Mouse (Mus musculus) left cerebral cortex, adult 2 months (tissue): ENCODE measurements around the gene Ttc8. TPM values are rescaled to one million over a fixed set of nuclear protein-coding genes. Genes with fewer than 3 reads are reported as not detected.
"Not testable (repeated sequence)": the region's sequence is repeated elsewhere in the genome, so short reads cannot be mapped to it uniquely, and the experiment has no call there.

Source experiments
- DNase-seq, 2 experiments: peaks; one replicate each; pipeline ENCODE4 v3.0.0; 2021 to 2022; ENCODE audit warnings: low spot score in 2 of 2, mixed read lengths in 1 of 2; ENCODE audit errors: extremely low spot score in 1 of 2
- H3K27ac ChIP-seq: fragments of 200-600 bp; 2 replicates; pipeline ENCODE4 v1.8.1; 2022
- H3K4me3 ChIP-seq: fragments of 200-600 bp; 2 replicates; pipeline ENCODE4 v1.8.1; 2022
- CTCF ChIP-seq: fragments of 200-600 bp; IDR thresholded peaks from 2 replicates; pipeline ENCODE4 v1.8.1; 2022; ENCODE audit warnings: antibody characterized with exemption, mild to moderate bottlenecking, moderate library complexity
- intact Hi-C: fragments of 180-260 bp; cut with DNase I; formaldehyde crosslinking; loops from one replicate; pipeline ENCODE4 v1.15.1; 2025
- total RNA-seq, 2 experiments: library from RNA; stranded (reverse); gene quantifications; 2 replicates each; pipeline ENCODE4 v1.2.3; 2021

Ttc8 gene
- total RNA-seq, 2 experiments from 2014 or later: 44.1 to 48.0 TPM

DNA sequence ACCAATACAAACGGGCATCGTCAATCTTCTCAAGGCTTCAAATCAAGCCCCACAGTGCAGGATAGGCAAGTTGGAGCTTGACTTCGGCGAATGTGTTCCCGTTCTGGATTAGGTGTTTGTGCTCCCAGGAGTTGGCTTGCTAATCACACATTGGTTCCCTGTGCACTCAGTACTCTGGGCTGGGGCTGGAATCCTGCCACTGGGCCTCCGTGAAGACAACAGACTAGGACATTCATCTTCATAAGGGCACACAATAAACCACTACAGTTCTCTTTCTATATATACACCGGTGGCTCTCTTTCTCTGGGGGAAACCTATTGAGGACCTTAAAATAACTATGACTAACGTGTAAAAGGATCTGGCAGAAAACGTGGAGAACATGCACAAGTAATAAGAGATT lies 10.3 kb upstream of the Ttc8 start:
- no peak for TF ChIP-seq CTCF
- no peak overlapping the region for H3K27ac ChIP-seq

DNA sequence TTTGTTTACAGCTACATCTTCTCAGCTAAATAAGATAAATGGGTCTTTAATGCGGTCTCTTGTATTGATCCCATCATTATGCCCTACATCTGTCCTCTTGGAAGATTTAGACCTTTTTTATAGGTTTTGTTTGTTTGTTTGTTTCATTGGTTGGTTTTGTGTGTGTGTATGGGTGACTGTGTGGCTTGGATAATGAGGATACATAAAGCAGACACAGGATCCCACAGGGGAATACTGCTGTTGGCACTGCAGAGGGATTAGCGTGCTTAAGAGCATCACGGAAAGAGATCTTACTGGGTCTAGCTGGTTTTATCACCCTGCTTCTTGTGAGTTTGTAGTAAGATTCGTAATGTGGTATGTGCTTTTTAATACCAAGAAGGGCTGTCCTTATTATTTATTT lies 10.8 kb downstream of the Ttc8 start:
- TF ChIP-seq CTCF: no peak
- no peak overlapping the region for H3K4me3 ChIP-seq
- no peak for DNase-seq
- no peak overlapping the region for H3K27ac ChIP-seq
- intact Hi-C loops: no loop called here

More for the DNA sequence above, 10.3 kb upstream of the Ttc8 start:
- DNase-seq: no peak
- intact Hi-C loops: no loop called here
- no peak overlapping the region for H3K4me3 ChIP-seq

DNA sequence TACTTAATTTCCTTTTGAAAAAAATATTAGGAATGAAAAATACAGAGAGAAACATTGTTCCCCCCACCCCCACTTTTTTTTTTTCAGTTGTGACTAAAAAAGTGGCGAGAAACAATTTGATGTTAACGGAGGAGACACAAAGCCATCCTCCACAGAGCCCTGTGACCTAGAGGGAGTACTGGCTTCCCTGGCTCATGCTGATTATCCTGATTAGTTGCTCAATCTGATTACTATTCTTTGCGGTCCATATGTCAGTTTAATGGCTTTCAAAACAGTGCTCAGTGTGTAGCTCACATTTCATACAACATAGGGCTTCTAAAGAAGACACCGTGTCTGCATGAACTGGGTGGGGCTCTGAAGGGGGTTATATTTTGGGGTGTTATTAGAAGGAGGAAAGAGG lies 12.1 kb downstream of the Ttc8 start:
- intact Hi-C loops: no loop called here
- DNase-seq: no peak
- no peak for TF ChIP-seq CTCF
- Histone ChIP-seq H3K4me3 (no peak overlapping the region), H3K27ac (no peak overlapping the region)

DNA sequence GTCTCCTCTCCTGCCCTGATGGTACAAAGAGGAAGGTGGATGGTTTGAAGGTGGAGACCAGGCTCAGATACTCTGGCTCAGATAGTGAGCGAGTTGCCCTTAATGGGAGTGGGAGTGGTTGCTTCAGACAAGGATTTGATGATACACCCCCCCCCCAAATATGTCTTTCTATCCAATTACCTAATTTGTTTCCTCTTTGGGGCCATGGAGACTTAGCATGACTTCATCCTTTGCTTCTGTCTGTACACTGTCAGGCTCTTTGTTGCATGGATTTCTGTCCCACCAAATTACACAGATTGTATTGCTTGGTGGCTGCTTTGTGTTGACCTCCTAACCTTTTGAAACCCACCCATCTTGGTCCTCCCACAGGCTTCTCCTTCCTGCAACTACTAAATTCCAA lies 12.5 kb downstream of the Ttc8 start:
- no peak for TF ChIP-seq CTCF
- intact Hi-C loops: no loop called here
- no peak overlapping the region for H3K4me3 ChIP-seq
- DNase-seq: no peak
- H3K27ac ChIP-seq: no peak overlapping the region

DNA sequence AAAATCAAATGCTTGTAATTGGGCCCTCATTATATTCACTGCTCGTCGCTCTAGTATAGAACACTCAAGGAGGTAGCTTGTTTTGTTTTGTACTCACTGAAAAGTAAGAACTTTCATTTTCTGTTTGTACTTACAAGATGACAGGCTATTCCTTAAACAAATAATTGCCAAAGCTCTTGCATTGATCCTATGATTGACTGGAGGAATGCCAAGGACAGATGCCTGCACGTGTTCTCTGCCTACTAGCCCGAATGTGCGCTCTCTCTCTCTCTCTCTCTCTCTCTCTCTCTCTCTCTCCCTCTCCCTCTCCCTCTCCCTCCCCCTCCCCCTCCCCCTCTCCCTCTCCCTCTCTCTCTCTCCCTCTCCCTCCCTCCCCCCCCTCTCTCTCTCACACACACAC lies 30.9 kb downstream of the Ttc8 start:
- intact Hi-C loops, H3K4me3 ChIP-seq, H3K27ac ChIP-seq, DNase-seq: not testable (repeated sequence)

DNA sequence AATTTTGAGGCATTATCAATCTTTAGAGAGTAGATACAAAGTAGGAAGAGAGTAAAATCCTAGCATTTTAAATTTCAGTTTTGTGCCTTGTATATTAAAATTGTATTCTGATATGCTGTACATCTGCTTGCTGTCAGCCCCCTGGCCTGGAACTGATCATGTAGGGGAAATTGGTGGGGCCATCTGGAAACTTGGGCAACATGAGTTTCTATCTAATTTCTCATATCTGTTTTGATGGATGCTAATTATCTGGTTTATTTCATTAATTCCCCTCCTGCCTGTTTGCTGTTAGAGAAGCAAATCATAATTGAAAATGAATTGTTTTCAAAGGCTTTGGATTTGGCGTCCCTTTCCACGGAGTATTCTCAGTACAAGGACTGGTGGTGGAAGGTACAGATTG lies 36.6 kb downstream of the Ttc8 start:
- H3K4me3 ChIP-seq: no peak overlapping the region
- no peak for TF ChIP-seq CTCF
- no peak for DNase-seq
- intact Hi-C loops: no loop called here
- H3K27ac ChIP-seq: no peak overlapping the region

DNA sequence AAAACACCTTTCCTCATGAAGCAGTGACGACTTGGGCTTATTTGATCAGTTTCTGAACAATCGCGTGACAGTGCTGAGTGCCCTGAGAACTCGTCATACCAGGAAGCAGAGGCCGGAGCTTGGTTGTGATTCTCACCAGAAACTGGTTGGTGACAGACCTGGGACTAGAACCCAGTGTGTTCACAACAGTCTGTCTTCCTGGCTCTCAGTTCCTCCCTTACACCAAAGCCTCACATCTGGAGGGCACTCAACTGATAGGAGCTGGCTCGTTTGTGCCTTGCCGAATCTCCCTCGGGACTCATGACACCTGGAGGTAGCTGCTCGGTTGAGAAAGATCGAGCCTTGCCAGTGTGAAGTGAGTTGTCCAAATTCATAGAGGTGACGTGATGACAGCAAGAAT lies 37.1 kb downstream of the Ttc8 start:
- no peak overlapping the region for H3K27ac ChIP-seq
- no peak for DNase-seq
- no peak overlapping the region for H3K4me3 ChIP-seq
- no peak for TF ChIP-seq CTCF
- intact Hi-C loops: no loop called here

DNA sequence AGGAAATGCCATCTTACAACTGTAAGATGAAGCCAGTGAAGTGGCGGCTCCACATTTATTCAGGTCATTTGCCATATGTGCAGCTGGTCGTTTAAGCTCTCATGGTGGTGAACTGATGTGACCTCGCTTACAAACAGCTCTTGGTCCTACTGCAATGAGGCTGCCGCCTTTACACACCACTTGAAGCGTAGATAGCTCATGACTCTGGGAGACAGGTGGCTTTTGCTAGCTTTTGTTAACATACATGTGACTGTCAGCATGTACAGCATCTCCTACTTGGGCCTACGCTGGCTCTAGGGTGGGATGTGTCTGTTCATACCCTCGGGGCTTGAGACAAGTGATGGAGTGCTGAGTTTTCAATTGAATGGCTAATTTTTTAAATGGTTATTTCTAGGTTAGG lies 40.6 kb downstream of the Ttc8 start:
- H3K27ac ChIP-seq: peak overlapping the region; percentile 45; the same call in 1 of the 2 replicates
- no peak for DNase-seq
- intact Hi-C loops: no loop called here

DNA sequence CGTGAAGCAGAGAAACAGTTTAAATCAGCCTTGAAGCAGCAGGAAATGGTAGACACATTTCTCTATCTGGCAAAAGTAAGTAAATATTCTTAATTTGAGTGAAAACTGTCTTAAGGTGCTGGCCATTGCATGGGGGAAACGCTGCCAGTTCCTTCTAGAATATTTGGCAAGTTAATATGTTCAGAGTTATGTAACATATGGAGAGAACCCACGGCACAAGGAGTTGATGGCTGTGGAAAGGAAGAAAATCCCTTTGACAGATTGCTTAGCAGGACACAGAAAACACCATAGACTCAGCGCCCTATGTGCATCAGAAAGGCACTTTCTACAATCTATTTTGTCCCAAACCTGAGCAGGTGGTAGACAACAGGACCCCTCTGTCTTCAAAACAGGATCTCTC lies 41.0 kb downstream of the Ttc8 start:
- TF ChIP-seq CTCF: no peak
- intact Hi-C loops: no loop called here

More for the DNA sequence above, 40.6 kb downstream of the Ttc8 start:
- H3K4me3 ChIP-seq: no peak overlapping the region
- TF ChIP-seq CTCF: no peak

DNA sequence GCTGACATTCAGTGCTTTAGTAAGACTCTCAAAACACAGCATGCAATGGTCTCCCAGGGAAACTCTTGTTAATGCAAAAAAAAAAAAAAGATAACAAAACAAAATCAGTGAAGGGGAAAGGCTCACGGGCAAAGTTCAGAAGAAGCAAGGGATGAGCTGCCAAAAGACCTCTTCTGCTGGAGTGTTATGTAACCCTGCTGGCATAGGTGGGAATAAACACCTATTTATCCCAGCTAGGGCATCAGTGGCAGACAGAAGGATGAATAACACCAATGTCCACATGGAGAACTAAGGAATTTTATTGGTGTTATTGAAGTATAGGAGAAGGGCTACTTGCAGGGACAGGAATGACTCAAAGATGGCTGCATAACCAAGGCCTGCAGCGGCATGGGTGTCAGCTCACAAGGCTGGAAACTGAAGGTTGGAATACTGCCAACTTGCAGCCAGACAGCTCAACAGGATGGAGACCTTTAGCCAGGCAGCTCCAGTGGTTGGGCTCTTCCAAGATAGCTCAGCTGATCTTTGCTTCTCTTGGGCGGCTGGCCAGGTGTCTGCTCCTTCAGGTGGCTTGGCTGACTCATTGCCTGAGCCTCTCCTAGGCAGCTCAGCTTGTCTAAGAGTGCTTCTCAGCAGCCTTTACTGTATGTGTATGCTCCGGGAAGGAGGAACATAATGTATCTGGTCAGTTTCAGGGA lies 45.2 kb downstream of the Ttc8 start:
- H3K27ac ChIP-seq: no peak overlapping the region
- intact Hi-C loops: no loop called here
- no peak for TF ChIP-seq CTCF
- no peak for DNase-seq
- H3K4me3 ChIP-seq: no peak overlapping the region

More for the DNA sequence above, 41.0 kb downstream of the Ttc8 start:
- Histone ChIP-seq H3K4me3 (no peak overlapping the region), H3K27ac (peak overlapping the region; percentile 45; the same call in 1 of the 2 replicates)
- no peak for DNase-seq

DNA sequence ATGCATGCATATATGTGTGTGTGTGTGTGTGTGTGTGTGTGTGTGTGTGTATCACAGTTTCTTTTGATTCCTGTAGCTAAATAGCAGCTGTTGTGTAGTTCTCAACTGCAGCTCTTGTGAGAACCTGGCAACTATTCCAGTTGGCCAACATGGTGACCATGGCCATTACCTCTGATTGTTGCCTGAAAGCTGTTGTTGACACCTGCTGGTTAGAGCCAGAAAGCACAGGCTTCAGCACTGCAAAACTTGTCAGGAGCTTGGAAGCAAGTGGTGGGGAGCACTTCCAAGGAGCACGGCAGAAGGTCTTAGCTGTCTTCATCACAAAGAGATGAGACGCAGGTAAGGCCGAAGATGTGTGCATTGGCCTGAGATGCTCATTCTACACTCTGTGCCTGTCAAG lies 51.9 kb downstream of the Ttc8 start:
- no peak for DNase-seq
- Histone ChIP-seq H3K4me3 (no peak overlapping the region), H3K27ac (no peak overlapping the region)
- intact Hi-C loops: no loop called here
- no peak for TF ChIP-seq CTCF

DNA sequence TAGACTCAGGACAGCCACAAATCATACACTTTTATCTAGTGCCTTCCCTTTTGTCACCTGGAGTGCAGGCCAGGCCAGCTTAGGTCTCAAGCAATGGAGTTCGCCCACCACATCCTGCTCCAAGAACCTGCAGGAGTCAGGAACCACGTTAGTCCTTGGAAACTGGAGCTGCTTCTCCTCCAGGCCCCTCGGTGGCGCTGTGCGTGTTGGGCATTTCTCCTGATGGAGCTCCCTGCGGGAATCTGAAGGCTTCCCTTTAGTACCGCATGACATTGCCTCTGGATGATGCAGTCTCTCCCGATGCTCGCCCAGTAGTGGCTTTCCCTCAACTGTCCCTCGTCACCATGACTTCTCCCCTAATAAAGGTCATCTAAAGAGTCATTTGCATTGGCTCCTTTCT lies 53.1 kb downstream of the Ttc8 start:
- no peak overlapping the region for H3K4me3 ChIP-seq
- no peak overlapping the region for H3K27ac ChIP-seq
- DNase-seq: no peak
- no peak for TF ChIP-seq CTCF
- intact Hi-C loops: no loop called here

DNA sequence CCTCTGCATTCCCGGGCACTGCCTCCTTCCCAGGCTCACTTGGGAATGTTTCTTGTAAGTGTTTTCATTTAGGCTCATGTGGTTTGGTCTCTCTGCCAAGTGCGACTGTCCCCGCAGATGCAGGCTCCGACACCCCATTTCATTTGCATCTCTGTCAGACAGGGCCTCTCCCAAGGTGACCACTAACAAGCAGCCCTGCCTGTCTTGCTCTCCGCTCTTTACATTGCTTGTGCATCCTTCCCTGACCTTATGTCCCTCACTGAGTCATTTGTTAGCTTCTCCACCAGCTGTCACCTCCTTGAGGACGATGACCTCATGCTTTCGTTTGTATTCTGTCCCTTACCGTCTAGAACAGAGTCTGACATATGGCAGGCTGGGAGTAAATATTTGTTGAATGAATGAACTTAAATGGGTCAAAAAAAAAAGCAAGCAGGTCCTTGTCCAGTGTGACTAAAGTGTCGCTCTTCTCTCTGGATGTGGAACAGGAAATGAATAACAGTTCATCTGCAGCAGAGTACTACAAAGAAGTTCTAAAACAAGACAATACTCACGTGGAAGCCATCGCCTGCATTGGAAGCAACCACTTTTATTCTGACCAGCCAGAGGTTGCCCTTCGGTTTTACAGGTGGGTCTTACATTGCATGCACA lies 53.9 kb downstream of the Ttc8 start:
- no peak overlapping the region for H3K4me3 ChIP-seq
- intact Hi-C loops: no loop called here
- TF ChIP-seq CTCF: no peak
- no peak for DNase-seq
- H3K27ac ChIP-seq: no peak overlapping the region
